Mouse (Mus musculus): ENCODE measurements at regions not wholly inside any gene's neighbourhood (a gene's known extent, or its start where the extent isn't known, plus 50 kb on each side); places are given as distances from the start of the nearest gene placed in this dataset.

DNA sequence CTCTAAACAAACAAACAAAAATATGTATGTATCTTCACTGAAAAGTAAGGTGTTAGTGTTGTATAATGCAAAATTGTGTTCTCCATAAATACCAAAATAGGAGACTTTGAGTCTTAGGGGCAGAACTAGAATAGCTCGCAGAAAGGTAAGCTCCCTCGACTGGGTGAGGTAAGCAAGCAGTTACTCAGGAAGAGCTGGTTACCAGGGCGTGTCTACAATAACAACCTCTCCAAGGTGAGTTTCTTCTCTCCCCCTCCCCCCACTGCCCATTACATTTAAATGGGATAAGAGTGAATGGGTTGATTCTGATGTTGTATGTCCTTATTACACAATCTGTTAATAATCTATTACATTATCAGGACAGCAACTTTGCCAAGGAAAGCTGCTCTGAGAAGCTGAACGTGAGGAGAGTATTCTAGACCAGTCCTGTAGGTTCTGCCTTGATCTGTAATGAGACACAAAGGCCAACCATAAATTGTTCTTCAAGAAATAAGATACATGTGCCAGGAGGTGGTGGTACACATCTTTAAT lies 125.2 kb upstream of the Zfand5 start:
- no peak for DNase-seq (ENCODE audit: low spot score)

DNA sequence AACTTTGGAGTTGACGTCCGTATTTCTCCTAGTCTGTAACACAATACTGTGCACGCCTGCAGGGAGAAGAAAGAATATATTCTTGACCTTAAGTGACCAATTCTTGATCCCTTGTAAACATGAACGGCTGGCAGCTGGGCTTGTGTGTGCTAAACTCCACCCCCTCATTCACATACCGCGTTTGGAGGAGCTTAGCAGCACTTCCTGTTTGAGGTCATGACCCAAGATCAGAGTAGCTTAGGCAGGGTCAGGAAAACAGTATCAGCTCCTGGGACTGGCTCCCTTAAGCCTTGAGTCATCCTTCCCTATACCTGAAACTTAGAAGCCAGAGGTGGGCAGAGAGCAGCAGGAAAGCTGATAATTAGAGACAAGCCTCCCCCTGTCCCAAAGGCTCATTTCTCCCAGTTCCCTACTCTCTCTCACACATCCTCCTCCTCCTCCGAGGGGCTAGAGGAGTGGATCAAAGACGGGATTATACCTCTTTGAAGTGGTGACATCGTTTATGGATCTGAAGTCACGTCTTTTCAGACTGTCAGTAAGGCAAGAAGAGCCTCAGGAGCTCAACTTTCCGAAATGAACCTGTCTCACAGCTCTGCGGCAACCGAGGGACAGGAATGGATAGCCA lies 127.3 kb upstream of the Zfand5 start:
- no peak for DNase-seq (ENCODE audit: low spot score)

DNA sequence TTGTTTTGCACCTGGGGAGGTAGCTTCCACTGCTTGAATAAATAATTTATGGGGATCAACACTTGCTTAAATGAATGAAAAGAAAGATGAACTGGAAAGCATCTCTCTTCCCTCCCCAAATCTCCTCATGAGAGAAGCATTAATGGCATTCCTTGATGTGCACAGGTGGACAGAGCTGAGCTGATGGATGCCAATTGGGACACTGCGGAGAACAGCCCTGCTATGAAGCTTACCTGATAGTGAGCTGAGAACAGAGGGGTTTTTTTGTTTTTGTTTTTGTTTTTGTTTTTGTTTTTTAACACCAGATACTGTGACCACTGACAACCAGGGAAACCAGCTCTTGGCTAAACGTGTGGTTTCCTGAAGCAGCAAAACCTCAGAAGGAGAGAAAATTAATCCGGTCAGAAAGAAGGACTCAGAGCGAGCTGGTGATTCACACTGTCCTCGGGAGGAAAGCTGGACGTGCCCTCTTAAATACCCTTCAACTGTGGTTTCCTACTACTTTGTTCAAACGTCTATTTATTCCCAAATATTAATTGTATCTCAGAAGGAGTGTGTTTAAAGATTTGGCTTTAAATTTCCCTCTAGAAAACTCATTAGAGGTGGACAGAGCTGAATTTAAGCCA lies 128.0 kb upstream of the Zfand5 start:
- no peak for DNase-seq (ENCODE audit: low spot score)

DNA sequence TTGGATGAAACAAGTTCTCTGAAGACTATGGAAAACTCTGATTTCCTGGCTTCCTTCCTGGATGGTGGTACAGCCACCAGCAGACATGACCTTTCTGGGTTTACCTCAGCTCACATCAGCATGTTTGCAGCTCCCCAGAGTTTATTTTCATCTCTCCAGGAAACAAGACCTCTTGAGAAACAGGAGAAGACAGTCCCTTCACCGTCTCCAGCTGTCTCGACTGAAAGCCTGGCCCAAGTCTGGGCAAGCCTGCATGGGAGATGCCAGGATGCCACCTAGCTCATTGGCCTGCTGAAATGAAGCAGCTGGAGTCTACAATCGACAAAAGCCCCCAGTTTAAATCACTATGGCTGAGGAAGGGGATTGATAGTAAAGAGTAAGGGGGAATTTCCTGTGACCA lies 131.6 kb upstream of the Zfand5 start:
- DNase-seq (ENCODE audit: low spot score): no peak

DNA sequence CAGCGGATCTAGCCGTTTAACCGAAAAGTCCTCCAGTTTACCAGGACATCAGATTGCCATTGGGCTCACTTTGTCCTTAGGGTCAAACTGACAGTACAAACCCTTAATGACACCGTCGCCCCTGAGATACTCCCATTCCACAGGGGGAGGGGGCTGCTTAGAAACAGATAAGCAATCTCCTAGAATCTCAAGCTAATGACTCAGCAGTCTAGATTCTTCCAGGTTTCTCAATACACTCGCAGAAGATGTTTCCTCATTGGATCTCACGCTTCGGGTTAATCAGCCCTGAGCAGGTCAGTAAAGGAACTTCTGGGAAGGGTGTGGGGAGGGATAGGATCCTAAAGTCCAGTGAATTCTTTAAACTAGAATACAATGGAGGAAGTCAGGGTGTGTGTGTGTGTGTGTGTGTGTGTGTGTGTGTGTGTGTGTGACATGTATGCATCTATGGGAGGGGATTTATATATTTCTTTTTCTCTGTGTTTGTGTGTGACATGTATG lies 133.0 kb upstream of the Zfand5 start:
- DNase-seq (ENCODE audit: low spot score): no peak

DNA sequence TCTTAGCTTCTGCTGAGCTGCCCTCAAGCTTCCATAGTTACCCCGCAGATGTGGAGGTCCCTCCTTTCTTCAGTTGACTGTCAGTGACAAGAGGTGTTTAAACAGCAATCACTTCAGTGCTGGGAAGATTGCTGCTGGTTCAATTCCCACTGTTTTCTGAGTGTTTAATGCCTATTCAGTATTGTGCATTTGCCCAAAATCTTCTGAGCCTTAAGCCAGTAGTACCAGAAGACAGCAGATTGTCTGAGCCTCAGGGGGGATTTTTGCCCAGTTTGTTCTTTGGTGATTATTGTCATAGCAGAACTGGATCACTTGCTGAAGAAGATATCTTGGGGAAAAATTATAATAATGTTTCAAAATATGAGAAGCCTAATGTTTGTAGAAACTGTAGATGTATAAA lies 135.3 kb upstream of the Zfand5 start:
- no peak for DNase-seq (ENCODE audit: low spot score)

DNA sequence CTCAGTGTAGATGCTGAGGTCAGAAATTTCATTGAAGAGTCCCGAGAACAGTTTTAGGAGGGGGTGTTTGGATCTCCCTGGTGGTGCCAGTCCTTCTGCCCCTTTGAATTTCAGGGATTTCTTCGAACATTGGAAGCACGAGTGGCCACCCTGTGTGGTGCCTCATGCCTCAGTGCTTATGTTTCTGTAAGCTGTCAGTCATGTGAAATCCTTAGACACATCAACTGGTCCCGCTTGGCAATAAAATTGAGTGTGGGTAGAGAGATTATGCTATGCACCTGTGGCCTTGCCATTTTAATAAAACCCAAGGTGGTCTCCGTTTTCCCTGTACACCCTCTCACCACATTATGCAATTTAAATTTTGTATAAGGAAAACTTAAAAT lies 136.1 kb upstream of the Zfand5 start:
- no peak for DNase-seq (ENCODE audit: low spot score)

DNA sequence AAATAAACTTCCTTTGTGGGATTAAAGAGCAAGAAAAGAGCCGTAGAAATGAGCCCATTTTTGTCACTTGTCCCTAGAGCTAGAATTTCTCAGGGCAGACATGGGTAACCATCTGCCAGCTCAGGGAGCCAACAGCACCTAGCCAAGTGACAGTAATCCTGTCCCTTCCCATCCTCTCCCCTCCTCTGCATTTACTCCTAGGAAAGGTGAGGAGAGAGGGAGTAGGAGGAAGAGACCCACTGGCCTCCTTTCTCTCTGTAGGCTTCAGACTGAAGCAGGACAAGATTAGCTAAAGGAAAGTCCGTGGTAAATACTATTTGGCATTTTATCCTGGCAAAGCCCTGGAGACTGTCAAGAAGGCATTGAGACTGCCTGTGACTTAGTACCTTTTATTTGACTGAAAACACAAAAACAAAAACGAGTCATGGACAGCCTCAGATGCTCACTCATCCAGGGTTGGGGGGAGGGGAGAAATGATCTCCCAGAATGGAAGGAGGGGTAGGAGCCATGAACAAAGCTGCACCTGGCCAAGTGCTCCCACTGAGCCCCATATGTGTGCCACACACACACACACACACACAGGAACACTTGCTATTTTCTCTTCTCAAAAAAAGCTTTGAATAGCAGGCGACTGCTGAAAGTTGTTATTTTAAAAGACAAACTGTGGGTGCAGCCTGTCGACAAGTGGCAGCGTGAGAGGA lies 136.6 kb upstream of the Zfand5 start:
- no peak for DNase-seq (ENCODE audit: low spot score)

DNA sequence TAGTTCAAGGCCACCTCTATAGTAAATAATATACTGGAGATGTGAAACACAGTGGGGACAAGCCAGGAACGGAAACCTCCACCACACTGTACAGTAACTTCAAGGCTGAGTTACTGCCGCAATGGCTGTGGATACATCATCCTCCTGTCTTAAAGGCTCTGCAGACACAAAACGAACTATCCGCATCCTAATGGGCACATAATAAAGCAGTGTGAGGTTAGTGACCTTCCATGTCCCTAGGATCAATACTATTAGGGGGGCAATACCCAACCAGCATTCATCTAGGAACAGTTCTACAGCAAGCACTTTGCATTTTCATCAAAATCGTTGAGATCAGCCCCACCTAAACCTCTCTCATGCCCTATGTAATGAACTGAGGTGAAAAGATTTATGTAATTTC lies 142.4 kb upstream of the Zfand5 start:
- DNase-seq (ENCODE audit: low spot score): no peak

DNA sequence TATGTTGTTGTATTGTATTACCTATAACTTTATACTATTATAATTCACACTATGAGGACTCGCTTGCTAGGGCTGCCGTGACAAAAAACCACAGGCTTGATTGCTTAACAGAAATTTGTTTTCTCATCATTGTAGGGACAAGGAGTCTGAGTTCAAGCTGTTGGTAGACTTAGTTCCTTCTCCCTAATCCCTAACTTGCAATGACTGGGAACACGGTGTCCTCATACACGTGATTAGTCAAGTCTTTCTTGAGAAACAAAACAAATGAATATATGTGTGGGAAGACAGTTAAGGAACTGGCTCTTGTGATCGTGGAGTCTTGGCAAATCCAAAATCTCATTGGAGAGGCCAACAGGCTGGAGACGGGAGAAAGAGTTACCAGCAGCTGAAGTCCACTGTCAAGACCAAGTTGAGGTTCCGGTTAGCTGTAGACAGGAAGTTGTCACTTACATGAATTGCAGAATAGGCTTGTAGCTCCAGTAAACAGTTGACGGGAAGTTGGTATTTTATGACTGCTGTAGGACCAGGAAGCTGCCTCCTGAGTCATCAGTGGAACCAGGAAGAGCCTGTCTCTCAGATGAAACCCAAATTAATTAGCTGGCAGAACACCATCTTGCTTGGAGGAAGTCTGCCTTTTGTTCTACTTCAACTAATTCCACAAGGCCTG lies 144.9 kb upstream of the Zfand5 start:
- no peak for DNase-seq (ENCODE audit: low spot score)

DNA sequence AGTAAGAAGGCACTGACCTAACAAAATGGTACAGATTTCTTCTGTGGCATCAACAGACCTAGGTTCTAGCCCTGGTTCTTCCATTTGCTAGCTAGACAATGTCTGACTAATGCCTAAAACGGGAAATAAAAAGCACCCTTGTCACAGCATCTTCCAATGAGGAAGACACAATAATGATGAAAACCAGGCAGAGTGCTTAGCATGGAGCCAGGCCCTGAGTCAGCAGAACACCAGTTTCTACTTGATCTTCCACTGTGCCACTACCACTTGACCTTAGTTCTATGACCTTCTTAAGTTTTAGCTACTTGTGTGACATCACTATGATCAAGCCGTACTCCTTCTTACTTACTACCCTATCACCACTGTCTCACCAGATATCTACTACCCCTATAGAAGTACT lies 145.4 kb upstream of the Zfand5 start:
- no peak for DNase-seq (ENCODE audit: low spot score)

DNA sequence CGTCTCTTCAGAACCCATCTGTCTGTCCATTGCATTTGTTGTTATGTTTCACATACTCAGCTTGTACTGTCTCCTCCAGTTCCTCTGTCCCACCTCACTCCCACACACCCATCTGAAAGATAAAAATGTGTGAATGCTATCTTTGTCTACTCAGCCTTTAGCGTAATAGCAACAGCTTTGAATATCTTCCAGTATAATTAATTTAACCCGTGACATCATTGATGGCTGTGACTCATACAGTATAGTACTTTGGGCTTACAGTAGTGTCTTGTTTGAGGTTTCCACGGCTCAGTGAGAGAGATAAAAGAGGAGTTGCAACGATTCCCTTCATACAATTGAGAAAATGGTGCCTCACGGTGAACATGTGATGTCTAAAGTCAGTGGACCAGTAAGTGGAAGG lies 152.6 kb upstream of the Zfand5 start:
- no peak for DNase-seq (ENCODE audit: low spot score)

DNA sequence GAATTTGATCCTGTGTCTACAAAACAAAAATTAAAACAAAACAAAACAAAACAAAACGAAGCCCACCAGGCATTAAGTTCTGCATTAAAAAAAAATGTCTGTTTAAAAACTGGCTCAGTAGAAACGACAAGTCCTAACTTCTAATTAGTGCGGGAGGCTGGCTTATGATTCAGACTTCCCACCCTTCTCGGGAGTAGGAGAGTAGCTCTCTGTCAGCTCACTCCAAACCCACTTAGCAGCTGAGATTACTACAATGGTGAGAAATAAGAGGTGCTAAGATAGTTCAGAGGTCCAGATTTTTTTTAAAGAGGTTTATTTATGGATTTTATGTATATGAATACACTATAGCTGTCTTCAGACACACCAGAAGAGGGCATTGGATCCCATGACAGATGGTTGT lies 153.3 kb upstream of the Zfand5 start:
- no peak for DNase-seq (ENCODE audit: low spot score)

DNA sequence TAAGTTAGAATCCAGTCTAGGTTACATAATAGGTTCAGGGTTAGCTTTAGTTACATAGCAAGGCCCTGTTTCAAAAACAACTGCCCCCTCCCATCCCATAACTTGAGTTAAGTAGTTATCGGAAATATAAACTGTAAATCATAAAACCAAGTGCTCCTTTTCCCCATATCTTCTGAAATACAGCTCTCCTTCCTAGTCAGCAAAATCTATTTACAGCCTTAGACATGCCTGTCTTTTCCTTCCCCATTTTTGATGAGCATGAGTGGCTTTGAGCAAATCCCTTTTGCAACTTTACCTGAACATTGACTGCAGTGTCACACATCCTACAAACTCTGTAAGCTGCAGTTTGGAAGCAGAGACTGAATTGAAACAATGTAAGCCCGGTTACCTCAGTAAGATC lies 156.4 kb upstream of the Zfand5 start:
- no peak for DNase-seq (ENCODE audit: low spot score)

DNA sequence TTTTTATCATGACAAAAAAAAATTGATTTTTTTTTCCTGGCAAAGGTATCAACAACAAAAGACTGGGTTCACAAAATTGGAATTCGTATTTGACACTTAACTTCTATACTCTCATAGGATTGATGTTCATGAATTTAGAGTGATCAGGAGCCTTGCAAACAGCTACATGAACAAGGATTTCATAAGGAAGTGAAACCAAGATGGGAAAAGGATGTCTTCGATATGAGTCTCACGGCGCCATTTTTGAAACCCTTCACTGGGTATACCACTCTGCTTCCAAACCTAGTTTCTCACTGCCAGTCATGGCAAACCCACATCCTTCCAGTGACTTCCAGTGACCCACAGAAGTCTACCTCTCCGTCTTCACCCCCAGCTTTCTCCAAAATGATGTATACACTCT lies 157.8 kb upstream of the Tmc1 start:
- no peak for DNase-seq (ENCODE audit: low spot score)

DNA sequence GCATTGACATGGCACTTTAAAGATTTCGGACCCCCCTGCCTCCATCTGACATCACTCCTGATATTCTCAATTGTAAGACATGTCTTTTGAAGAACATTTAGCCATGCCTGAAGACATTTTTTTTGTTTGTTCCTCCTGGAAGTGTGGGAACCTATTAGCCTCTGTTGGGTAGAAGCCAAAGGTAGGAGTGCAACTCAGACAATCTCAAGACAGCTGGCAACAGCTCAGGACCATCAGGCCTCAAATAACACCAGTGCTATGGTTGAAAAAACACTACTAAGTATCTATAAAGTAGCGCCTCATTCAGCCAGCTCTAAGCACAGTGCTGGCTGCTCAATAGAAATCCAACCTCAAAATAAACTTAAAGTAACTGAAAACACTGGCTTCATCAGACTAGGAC lies 154.3 kb upstream of the Tmc1 start:
- no peak for DNase-seq (ENCODE audit: low spot score)

DNA sequence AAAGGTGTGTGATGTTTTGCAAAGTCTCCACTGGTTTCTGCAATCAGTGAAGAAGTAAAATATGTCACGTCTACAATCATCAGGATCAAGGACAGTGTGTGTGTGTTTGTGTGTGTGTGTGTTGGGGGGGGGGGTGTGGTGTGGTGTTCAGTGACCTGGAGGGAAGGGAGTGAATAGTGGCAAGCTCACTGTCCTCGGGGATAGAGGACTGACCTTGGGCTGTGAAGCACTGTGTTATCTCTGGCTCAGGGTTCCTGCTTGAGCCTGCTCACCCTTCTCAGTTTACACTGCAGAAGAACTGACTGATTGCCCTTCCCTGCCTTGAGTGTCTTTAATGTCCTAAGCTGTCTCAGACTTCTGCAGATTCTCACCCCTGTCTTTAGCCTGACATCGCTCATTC lies 153.7 kb upstream of the Tmc1 start:
- DNase-seq (ENCODE audit: low spot score): peak; percentile 15

DNA sequence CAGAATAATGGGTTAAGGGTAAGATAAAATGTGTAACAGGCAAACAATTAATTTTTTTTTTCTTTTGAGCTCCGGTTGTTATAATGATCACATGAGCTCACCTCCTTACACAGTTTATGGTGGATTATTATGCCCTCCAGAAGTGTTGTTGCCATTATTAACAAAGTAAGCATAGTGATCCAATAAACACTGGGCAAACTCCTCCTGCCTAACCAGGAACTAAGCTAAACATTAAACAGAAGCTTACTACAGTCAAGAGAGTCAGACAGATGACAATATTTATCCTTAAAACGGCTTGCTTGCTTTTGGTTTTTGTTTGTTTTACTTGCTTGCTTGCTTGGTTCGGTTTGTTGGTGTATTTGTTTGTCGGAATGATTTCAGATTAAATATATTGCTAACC lies 153.3 kb upstream of the Tmc1 start:
- no peak for DNase-seq (ENCODE audit: low spot score)

DNA sequence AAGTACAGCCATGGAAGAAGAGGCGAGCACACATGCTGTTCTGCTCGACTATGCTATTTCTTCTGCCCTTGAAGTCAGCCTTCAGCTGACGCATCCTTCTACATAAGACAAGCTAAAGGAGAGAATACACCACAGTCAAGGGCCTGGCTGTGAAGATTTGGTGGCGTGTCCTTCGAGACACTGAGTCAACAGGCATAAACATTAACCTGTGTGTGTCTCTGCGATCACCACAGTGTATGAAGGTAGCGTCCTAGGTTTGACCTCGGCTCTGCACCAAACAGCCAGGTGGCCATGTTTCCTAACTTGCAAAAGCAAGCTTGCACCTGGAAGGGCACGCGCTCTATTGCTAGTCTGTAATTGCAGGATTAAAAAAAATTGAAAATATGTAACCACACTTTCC lies 152.8 kb upstream of the Tmc1 start:
- DNase-seq (ENCODE audit: low spot score): peak; percentile 8

DNA sequence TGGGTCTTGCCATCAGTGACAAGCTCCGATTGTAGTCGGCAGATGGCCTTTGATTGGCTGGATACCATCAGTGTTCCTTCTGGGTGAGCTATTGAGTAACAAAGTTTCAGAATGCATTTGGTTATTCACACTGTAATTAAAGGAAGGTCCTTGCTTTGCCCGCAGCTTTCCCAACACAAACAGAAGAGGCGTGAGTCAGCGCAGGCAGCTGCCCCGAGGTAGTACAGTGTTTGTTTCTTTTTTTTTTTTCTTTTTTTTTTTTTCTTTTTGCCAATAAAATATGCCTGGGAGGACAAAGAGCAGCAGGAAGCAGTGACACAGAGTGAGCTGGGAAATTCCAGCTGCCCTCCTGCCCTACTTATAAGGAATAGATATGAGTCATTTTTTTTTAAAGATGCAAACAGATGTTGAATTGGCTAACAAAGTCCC lies 152.3 kb upstream of the Tmc1 start:
- peak; percentile 12 for DNase-seq (ENCODE audit: low spot score)

DNA sequence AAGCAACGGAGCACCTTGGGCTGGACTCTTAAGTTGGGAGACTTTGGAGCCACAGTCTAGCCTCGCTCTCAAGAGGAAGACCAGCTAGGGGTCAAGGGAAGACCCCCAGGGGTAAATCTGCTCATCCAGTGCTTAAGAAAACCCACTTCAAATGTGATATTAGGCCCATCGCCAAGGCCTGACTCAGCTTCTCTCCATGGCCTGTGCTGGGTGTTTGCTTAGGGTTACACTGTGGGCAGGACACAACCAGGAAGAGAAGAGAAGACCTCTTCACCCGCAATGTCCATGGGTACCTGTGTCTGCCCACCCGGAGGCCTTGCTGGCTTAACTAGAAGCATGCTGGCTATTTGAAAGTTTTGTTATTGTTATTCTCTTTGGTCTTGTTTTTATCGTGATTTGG lies 151.0 kb upstream of the Tmc1 start:
- peak; percentile 11 for DNase-seq (ENCODE audit: low spot score)

DNA sequence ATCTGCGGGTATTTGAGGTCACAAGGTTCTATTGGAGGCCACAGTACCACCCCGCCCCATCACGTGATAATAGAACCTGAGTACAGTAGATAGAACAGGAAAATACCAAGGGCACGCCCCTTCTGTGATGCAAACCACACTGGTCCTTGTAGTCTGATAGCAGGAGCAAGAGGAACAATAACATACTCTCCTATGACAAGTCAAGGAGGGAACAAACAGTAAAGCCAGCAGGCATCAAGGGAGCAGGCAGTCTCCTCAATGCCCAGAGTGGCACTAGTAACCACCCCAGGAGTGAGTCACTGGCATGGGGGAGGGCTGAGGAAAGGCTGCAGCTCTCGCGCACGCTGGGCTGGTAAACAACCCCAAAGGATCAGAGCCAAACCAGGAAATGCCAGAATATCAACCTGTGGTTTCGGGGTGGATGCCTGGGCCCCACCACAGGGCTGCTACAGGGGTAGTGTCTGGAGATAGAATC lies 150.5 kb upstream of the Tmc1 start:
- peak; percentile 52 for DNase-seq (ENCODE audit: low spot score)

All from ovary, postnatal 36 days (tissue).